Mouse (Mus musculus) embryonic facial prominence, embryonic 12.5 days (tissue): ENCODE data around the gene Lgals1. TPM values are rescaled to one million over a fixed set of nuclear protein-coding genes. Genes with fewer than 3 reads are reported as not detected.

ENCODE experiments used
- ATAC-seq: fragments of 200-750 bp; cut with Nextera tagmentation; 2 replicates; pipeline ENCODE4 v1.8.0; 2017; ENCODE audit not compliant: insufficient number of reproducible peaks, insufficient read depth, low FRiP score, low TSS enrichment
- H3K27ac ChIP-seq: fragments of 300-500 bp; sonication (generic); 2 replicates; pipeline ENCODE4 v1.5.1; 2016; ENCODE audit warnings: mild to moderate bottlenecking
- H3K27me3 ChIP-seq: fragments of 300-500 bp; sonication (generic); 2 replicates; pipeline ENCODE4 v1.6.1; 2016; ENCODE audit warnings: mild to moderate bottlenecking, moderate library complexity
- H3K36me3 ChIP-seq: fragments of 300-500 bp; sonication (generic); 2 replicates; pipeline ENCODE4 v1.6.1; 2016; ENCODE audit warnings: mild to moderate bottlenecking
- H3K4me1 ChIP-seq: fragments of 300-500 bp; sonication (generic); 2 replicates; pipeline ENCODE4 v1.6.1; 2016
- H3K4me2 ChIP-seq: fragments of 300-500 bp; sonication (generic); replicated peaks from 2 replicates; pipeline ENCODE4 v1.6.1; 2016; ENCODE audit warnings: mild to moderate bottlenecking, moderate library complexity
- H3K4me3 ChIP-seq: fragments of 300-500 bp; sonication (generic); 2 replicates; pipeline ENCODE4 v1.5.1; 2016; ENCODE audit warnings: mild to moderate bottlenecking
- H3K9ac ChIP-seq: fragments of 300-500 bp; sonication (generic); 2 replicates; pipeline ENCODE4 v1.6.1; 2016; ENCODE audit warnings: mild to moderate bottlenecking, moderate library complexity
- H3K9me3 ChIP-seq: fragments of 300-500 bp; sonication (generic); 2 replicates; pipeline ENCODE4 v1.6.1; 2016; ENCODE audit warnings: mild to moderate bottlenecking, moderate library complexity
- WGBS: fragments of 180-500 bp; shearing (Covaris S2); methylation state at CpG from one replicate; pipeline ENCODE4 v1.1.7; 2016; 5-methylcytosine and 5-hydroxymethylcytosine counted together
- polyA plus RNA-seq: library from polyadenylated mRNA; unstranded; fragments of >200 nt; fragmentation: Nextera tagmentation; extraction: Ambion mirVana; gene quantifications from 2 replicates; pipeline ENCODE4 v1.2.1, GENCODE M21; 2016

The Lgals1 gene
- polyA plus RNA-seq, 1 experiment from 2014 or later, result 1,294 TPM

DNA sequence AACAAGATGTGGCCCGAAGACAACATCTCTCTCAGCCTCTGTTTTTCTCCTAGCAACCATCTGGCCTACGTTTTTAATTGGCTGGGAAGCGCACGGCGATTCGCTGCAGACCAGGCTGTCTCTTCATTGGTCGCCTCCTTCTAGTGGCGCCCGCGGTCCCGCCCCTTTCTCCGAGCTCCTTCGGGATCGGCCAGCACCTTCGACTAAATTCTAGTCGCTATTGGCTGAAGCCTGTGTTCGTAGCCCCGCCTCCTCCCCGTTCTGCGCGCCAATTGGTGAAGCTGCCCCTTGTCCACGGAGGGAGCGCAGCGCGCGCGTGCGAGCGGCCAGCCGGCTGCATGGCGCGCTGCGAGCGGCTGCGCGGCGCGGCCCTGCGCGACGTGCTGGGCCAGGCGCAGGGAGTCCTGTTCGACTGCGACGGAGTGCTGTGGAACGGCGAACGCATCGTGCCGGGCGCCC, 12.9 kb upstream of the Lgals1 start, which contains the start of gene Pdxp:
Pdxp (plus strand) TSS at position 288 of the 459 bp plus-strand sequence.
- peak within 1 kb of the TSS; percentile 93 for H3K27ac ChIP-seq
- no peaks in the 10 kb centered on the region for H3K27me3 ChIP-seq
- peak; percentile 93 for ATAC-seq
- under 1% methylated on average over 51 of the region's 51 CpGs for WGBS
- peak within 1 kb of the TSS; percentile 77 for H3K4me3 ChIP-seq
- H3K9ac ChIP-seq, result peak within 1 kb of the TSS; percentile 83
- peak within 1 kb of the TSS; percentile 96 for H3K4me2 ChIP-seq
- no peaks in the 10 kb centered on the region for H3K9me3 ChIP-seq
- peaks cover 22% of the 10 kb centered on the region for H3K4me1 ChIP-seq
- H3K36me3 ChIP-seq, result peaks cover 42% of the 10 kb centered on the region

DNA sequence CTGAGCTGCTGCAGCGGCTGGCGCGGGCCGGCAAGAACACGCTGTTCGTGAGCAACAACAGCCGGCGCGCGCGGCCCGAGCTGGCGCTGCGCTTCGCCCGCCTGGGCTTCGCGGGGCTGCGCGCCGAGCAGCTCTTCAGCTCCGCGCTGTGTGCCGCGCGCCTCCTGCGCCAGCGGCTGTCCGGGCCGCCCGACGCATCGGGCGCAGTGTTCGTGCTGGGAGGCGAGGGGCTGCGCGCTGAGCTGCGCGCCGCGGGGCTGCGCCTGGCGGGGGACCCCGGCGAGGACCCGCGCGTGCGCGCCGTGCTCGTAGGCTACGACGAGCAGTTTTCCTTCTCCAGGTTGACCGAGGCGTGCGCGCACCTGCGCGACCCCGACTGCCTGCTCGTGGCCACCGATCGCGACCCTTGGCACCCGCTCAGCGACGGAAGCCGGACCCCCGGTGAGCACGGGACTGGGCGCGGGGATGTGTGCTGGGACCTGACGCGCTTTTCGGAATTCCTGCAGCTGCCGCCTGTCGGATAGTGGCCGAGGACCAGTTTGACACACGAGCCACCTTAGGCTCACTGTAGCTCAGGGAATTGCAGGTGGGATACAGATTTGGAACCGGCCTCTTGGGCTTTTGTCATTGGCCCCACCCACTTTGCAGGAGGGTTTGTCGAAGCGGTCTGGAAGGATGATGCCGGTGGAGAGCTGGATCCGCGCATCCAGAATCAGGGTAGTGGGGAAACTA, 12.3 kb upstream of the Lgals1 start:
- Histone ChIP-seq H3K27ac (peak overlapping the region; percentile 93), H3K9ac (peak overlapping the region; percentile 83), H3K4me1 (peaks cover 22% of the 10 kb centered on the region), H3K4me2 (peak overlapping the region; percentile 96), H3K36me3 (peaks cover 41% of the 10 kb centered on the region), H3K9me3 (no peaks in the 10 kb centered on the region), H3K27me3 (no peaks in the 10 kb centered on the region), H3K4me3 (peak overlapping the region; percentile 77)
- 1% methylated on average over 87 of the region's 87 CpGs for WGBS
- peak; percentile 53 for ATAC-seq

DNA sequence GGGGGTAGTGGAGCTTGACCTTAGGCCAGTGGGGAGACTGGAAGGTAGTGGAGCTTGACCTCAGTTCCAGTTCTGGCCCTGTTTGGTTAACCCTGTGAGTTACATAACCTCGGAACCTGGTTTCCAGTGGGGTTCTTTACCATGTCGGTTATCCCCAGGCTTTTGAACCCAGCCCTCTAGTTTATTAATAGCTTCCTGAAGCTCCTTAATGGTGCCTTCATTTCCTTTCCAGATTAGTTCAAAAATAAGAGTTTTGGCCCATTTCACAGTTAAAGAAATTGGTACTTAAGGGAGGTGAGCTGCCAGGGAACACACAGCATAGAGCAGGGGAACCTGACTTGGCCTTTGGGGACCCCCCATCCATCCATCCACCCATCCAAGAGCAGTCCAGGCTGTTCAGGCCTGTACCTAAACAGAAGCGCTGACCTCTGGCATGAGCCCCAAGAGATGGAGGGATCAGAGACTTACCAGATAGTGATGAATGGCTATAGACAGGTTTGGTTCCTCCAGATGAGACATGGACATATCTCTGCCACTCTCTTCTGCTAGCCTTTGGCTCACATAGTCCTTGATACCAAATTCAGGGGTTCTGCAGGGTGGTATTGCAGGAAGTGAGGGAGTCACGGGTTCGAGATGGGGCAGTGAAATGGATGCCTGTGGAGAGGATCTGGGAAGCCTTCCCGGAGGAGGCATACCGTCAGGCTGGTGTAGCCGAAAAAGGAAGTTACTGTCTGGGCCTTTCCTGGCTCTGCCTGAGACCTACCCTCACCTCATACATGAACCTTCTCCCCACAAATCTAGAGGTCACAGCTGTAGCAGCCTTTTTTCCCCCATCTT, 11.5 kb upstream of the Lgals1 start:
- Histone ChIP-seq H3K4me2 (peak overlapping the region; percentile 96), H3K27ac (peak overlapping the region; percentile 93; the same call in 1 of the 2 replicates), H3K4me1 (peaks cover 22% of the 10 kb centered on the region), H3K36me3 (peaks cover 36% of the 10 kb centered on the region), H3K27me3 (no peaks in the 10 kb centered on the region), H3K4me3 (peak overlapping the region; percentile 77), H3K9ac (peak overlapping the region; percentile 83), H3K9me3 (no peaks in the 10 kb centered on the region)
- no peak for ATAC-seq
- 45% methylated on average over 8 of the region's 8 CpGs for WGBS

DNA sequence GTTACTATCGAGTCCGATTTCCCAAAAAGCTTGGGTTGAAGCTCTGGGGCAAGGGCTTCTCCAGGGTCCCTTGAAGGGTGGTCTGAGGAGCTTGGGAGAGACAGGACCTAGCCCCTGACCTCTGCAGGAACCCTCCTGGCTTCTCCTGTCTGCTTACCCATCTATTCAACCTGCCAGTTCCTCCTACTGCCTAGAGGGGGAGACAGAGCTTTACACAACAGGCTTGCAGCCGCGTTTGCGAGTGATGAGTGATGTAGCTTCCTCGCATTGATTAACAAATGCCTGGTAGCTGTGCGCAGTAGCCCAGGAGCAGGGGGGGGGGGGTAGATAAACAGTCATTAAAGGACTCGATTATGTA, 10.9 kb upstream of the Lgals1 start:
- WGBS, result 6% methylated on average over 8 of the region's 8 CpGs
- Histone ChIP-seq H3K4me1 (peaks cover 22% of the 10 kb centered on the region), H3K9me3 (no peaks in the 10 kb centered on the region), H3K27ac (no peak overlapping the region), H3K9ac (peak overlapping the region; percentile 83; the same call in 1 of the 2 replicates), H3K4me3 (peak overlapping the region; percentile 77), H3K4me2 (peak overlapping the region; percentile 96), H3K36me3 (peaks cover 33% of the 10 kb centered on the region), H3K27me3 (no peaks in the 10 kb centered on the region)
- no peak for ATAC-seq

DNA sequence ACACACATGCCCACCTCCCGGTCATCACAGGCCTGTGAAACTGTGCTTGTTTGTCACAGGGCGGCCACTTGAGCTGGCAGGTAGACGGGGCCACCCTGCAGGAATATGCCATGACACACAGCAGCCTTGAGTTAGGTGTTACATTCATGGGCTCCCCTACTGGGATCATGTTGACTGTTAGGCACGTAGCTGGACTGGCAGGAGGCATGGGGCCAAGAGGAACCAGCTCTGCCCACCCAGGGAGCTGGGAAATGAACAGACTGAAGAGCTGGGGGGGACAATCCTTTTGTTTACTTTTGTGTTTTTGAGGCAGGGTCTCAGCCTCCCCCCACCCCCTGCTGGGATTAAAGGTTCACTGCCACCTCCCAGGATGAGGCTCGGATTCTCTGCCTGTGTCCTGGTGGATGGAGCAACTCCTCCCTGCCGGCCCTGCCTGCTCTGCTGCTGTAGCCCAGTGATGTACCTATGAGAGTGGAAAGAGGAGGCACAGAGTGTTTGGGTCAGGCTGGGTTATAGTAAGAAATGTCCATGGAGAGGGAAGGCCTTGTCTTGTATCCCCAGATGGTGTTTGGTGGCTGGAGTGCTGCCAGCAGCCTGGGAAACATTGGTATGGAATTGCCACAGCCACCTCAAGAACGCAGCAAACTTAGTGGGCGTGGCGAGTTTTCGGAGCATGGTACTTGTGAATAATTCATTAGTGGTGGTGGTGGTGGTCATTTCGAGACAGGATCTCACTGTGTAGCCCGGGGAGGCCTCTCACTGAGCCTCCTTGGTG, 10.3 kb upstream of the Lgals1 start:
- WGBS, result 60% methylated on average over 12 of the region's 12 CpGs
- H3K9me3 ChIP-seq, result no peaks in the 10 kb centered on the region
- ATAC-seq, result no peak
- peaks cover 22% of the 10 kb centered on the region for H3K4me1 ChIP-seq
- H3K4me3 ChIP-seq, result peak overlapping the region; percentile 77
- H3K4me2 ChIP-seq, result peak overlapping the region; percentile 96
- peak overlapping the region; percentile 25 for H3K9ac ChIP-seq
- H3K27ac ChIP-seq, result no peak overlapping the region; the same call in 1 of the 2 replicates
- H3K36me3 ChIP-seq, result peaks cover 27% of the 10 kb centered on the region
- no peaks in the 10 kb centered on the region for H3K27me3 ChIP-seq

DNA sequence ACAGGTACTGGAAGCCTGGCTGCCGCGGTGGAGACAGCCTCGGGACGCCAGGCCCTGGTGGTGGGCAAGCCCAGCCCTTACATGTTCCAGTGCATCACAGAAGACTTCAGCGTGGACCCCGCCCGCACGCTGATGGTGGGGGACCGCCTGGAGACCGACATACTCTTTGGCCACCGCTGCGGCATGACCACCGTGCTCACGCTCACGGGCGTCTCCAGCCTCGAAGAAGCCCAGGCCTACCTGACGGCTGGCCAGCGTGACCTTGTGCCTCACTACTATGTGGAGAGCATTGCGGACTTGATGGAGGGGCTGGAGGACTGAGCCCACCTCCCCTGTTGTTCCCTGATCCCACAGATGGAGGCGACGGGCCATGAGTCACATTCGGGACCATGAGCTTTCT, 8.4 kb upstream of the Lgals1 start:
- Histone ChIP-seq H3K4me3 (no peak overlapping the region), H3K4me1 (peaks cover 24% of the 10 kb centered on the region), H3K27me3 (no peaks in the 10 kb centered on the region), H3K4me2 (no peak overlapping the region), H3K27ac (no peak overlapping the region), H3K9ac (no peak overlapping the region), H3K9me3 (no peaks in the 10 kb centered on the region), H3K36me3 (peaks cover 23% of the 10 kb centered on the region)
- WGBS, result 86% methylated on average over 23 of the region's 23 CpGs
- no peak for ATAC-seq

DNA sequence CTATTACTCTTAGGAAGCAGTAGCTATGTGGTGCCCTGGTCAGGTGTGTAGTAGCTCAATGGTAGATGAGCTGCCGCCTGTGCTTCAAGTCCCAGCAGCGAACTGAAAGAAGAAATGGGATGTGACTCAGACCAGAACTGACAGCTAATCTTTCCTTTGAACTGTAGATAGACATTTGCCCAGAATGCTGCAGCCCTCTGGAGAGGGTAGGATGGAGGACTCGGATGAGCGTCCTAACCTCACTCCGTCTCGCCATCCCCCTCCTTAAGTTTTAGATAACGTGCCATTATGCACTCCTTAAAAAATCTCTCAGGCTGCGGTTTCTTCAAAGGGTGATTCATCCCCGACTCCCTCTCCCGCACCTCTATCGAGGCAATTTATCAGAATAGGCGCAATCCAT, 6.6 kb upstream of the Lgals1 start:
- no peak overlapping the region for H3K4me3 ChIP-seq
- ATAC-seq, result no peak
- H3K9me3 ChIP-seq, result no peaks in the 10 kb centered on the region
- H3K4me1 ChIP-seq, result peaks cover 31% of the 10 kb centered on the region
- H3K27me3 ChIP-seq, result no peaks in the 10 kb centered on the region
- no peak overlapping the region for H3K9ac ChIP-seq
- 0 out of 2 replicates have a peak overlapping the region, but pooled peaks have one; percentile 1 for H3K27ac ChIP-seq
- no peak overlapping the region for H3K4me2 ChIP-seq
- H3K36me3 ChIP-seq, result peaks cover 23% of the 10 kb centered on the region
- 85% methylated on average over 12 of the region's 12 CpGs for WGBS

DNA sequence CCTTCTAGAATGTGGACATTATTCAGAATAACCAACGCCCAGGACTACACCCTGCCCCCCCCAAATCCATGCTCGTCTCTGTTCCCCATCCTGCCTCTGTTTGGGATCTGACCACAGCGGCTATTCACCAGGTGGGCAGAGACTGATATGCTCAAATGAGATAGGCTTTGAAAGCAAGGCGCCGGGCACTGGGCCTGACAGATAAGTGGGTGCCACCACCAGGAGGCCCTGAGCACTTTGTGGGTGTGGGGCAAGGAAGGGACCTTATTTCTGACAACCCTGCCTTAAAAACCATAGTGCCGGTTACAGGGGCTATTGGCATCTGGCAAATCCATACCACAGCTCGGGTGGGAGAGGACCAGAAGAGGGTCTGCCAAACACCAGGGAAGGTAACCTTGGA, 3.8 kb upstream of the Lgals1 start:
- WGBS, result 84% methylated on average over 7 of the region's 7 CpGs
- Histone ChIP-seq H3K4me3 (no peak overlapping the region), H3K36me3 (peaks cover 17% of the 10 kb centered on the region), H3K4me1 (peaks cover 31% of the 10 kb centered on the region), H3K27me3 (no peaks in the 10 kb centered on the region), H3K9me3 (no peaks in the 10 kb centered on the region), H3K9ac (no peak overlapping the region), H3K27ac (no peak overlapping the region), H3K4me2 (no peak overlapping the region)
- ATAC-seq, result no peak

DNA sequence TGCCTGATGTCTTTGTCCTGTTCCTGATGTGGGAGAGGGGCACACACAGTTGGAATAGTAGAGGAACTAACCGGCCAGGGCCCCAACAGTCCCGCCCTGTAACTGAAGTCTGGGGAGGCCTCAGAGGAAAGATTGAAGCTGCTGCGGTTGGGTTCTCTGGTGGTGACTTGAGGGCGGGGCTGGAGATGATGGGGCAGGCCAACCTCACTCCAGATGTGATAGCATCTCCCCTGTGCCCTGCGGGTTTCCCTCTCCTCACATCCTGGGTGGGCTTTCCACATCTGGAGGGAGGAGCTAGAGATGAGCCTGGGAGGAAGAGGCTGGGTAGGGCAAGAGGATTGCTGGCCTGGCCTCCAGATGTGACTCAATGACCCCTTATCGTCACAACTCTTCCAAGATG, 2.9 kb upstream of the Lgals1 start:
- 39% methylated on average over 6 of the region's 6 CpGs for WGBS
- Histone ChIP-seq H3K27ac (peak overlapping the region; percentile 63; the same call in 1 of the 2 replicates), H3K27me3 (no peaks in the 10 kb centered on the region), H3K9me3 (no peaks in the 10 kb centered on the region), H3K4me2 (no peak overlapping the region), H3K4me1 (peaks cover 36% of the 10 kb centered on the region), H3K4me3 (no peak overlapping the region), H3K36me3 (peaks cover 10% of the 10 kb centered on the region), H3K9ac (no peak overlapping the region)
- no peak for ATAC-seq

DNA sequence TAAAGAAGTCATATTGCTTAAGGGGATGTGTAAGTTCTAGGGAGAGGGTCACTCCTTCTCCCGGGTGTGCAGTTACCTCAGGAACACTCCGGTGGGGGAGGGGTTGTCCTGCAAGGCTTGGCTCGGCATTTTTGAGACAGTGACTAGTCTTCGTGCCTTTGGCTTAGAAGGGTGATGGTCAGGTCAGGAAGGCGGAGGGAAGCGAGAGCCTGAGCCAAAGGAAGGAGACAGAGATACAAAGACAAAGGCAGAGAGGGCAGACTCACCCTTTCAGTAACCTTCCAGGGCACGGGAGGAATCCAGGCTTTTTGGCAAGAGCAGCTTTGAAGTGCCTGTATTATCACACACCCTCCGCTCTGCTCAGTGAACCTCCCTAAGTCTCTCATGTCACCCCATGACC, 1.4 kb upstream of the Lgals1 start:
- Histone ChIP-seq H3K9me3 (no peaks in the 10 kb centered on the region), H3K27me3 (no peaks in the 10 kb centered on the region), H3K4me3 (no peak overlapping the region), H3K4me2 (no peak overlapping the region), H3K4me1 (peaks cover 36% of the 10 kb centered on the region), H3K27ac (peak overlapping the region; percentile 98), H3K9ac (peak overlapping the region; percentile 42; the same call in 1 of the 2 replicates), H3K36me3 (peaks cover 14% of the 10 kb centered on the region)
- ATAC-seq, result no peak
- WGBS, result 35% methylated on average over 8 of the region's 8 CpGs

DNA sequence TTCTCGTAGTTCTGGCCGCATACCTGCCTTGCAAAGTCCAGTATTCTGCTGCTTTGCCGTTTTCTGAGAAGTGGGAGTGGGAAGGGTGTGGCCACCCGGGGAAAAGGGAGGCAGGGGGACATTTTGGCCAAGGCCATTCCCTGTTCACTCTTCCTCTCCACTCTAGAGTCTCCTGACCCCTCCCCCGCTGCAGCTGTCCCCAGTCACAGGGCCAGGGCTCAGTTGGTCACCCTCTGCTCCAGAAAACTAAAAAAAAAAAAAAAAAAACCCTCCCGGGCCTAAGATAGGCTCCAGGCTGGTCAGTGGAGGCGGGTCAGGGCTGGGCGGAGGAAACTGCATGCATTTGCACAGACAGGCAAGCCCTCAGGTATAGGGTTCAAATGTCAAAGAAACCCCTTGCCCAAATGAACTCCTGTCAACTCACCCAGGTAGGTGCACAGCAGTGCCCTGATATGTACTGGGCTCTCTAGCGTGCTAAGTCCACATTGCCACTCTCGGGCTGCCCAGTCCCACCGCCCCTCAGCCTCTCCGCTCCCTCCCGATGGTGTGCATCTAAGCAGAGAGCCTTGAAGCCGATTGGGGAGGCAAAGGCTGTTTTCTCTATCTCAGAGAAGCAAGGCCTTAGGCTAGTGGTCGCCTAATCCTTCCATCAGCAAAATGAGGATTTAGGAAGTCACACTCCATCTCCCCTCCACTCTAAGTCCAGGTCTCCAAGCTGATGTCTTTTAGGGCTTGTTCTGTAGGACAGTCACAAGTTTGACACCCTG, 679 bp downstream of the Lgals1 start:
- WGBS, result 12% methylated on average over 15 of the region's 15 CpGs
- H3K4me1 ChIP-seq, result peaks cover 36% of the 10 kb centered on the region
- no peak for ATAC-seq
- peaks cover 15% of the 10 kb centered on the region for H3K36me3 ChIP-seq
- peak overlapping the region; percentile 53 for H3K4me3 ChIP-seq
- H3K9me3 ChIP-seq, result no peaks in the 10 kb centered on the region
- peak overlapping the region; percentile 98 for H3K27ac ChIP-seq
- no peaks in the 10 kb centered on the region for H3K27me3 ChIP-seq
- H3K9ac ChIP-seq, result peak overlapping the region; percentile 55
- peak overlapping the region; percentile 67 for H3K4me2 ChIP-seq
